Mouse (Mus musculus) small intestine, adult 2 months (tissue): ENCODE results near the gene Tcf12. TPM values are rescaled to one million over a fixed set of nuclear protein-coding genes. Genes with fewer than 3 reads are reported as not detected.

ENCODE experiments used
- H3K27ac ChIP-seq: fragments of 200-500 bp; 2 replicates; pipeline ENCODE4 v1.5.1; 2012; ENCODE audit warnings: low read depth, low read length, control low read depth, inconsistent platforms; ENCODE audit not compliant: insufficient read depth
- H3K27me3 ChIP-seq: fragments of 200-500 bp; 2 replicates; pipeline ENCODE4 v1.6.1; 2012; ENCODE audit warnings: mild to moderate bottlenecking, moderate library complexity, low read length, inconsistent platforms; ENCODE audit not compliant: control insufficient read depth, insufficient read depth
- H3K36me3 ChIP-seq: fragments of 200-500 bp; 2 replicates; pipeline ENCODE4 v1.6.1; 2012; ENCODE audit warnings: mild to moderate bottlenecking, low read length, control low read depth, inconsistent platforms; ENCODE audit not compliant: control insufficient read depth, insufficient read depth
- H3K4me1 ChIP-seq: fragments of 200-500 bp; 2 replicates; pipeline ENCODE4 v1.6.1; 2012; ENCODE audit warnings: low read length, inconsistent platforms, mixed read lengths; ENCODE audit not compliant: control insufficient read depth, insufficient read depth, insufficient read length
- H3K4me3 ChIP-seq: fragments of 200-500 bp; 2 replicates; pipeline ENCODE4 v1.5.1; 2012; ENCODE audit warnings: low read depth, mild to moderate bottlenecking, control low read depth, inconsistent platforms, low read length, moderate library complexity
- CTCF ChIP-seq: fragments of 200-500 bp; IDR thresholded peaks from 2 replicates; pipeline ENCODE4 v1.5.1; 2012; ENCODE audit warnings: low read depth, mild to moderate bottlenecking, control low read depth, inconsistent platforms, low read length, moderate library complexity, mixed read lengths; ENCODE audit not compliant: insufficient replicate concordance, insufficient read length; ENCODE audit errors: extremely low read depth
- POLR2A ChIP-seq: fragments of 200-500 bp; IDR thresholded peaks from 2 replicates; pipeline ENCODE4 v1.6.1; 2012; ENCODE audit warnings: low read depth, mild to moderate bottlenecking, control low read depth, inconsistent platforms, low read length, moderate library complexity
- WGBS: fragments of 180-500 bp; shearing (Covaris S2); methylation state at CpG from one replicate; pipeline ENCODE4 v1.1.7; 2018; 5-methylcytosine and 5-hydroxymethylcytosine counted together
- polyA plus RNA-seq: library from polyadenylated mRNA; depleted of rRNA; stranded (reverse); fragments of >200 nt; gene quantifications from 2 replicates; pipeline ENCODE4 v1.2.3, GENCODE M21; 2012

Gene Tcf12
- polyA plus RNA-seq, 1 experiment = 30.2 TPM

DNA sequence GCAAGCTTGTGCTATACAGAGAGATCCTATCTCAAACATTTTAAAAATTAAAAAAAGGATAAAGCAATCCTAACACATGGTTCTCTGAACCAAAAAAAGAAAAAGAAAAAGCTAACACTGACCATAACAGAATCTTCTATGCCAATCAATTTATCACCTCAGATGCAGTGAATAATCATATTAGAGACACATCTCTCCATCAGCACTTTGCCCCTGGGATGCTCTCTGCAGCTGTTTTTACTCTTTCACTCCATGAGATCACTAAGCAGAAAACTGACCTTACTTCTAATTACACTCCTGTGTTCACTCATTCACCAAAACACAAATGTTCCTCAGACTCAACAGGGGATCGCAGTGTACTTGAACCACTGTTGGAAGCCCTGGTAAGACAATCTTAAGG is 128.8 kb downstream of the Tcf12 start:
- Histone ChIP-seq H3K4me1 (peaks cover 2% of the 10 kb centered on the region; the same call in 1 of the 2 replicates), H3K27ac (no peak overlapping the region), H3K4me3 (no peak overlapping the region), H3K36me3 (no peaks in the 10 kb centered on the region), H3K27me3 (no peaks in the 10 kb centered on the region)
- 85% methylated on average over 1 of the region's 1 CpGs for WGBS
- TF ChIP-seq CTCF (no peak), POLR2A (no peak)

DNA sequence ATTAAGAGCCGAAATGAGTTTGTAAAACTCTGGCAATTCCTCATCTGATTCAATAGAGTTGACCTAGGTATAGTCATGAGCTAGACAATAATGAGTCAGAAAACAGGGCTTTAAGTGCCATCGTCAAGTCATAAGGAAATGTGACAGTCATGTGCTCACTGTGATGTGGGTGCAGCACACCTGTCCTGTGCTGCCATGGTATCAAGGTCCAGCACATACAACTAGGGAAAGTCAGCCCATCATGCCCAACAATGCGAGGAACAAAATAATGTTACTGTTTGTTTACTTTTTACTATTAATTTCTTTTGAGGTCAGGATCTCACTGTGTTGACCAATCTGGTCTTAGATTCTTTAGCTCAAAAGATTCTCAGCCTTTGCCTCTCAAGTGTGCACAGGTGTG is 130.6 kb downstream of the Tcf12 start:
- Histone ChIP-seq H3K4me3 (no peak overlapping the region), H3K27me3 (no peaks in the 10 kb centered on the region), H3K4me1 (peaks cover 2% of the 10 kb centered on the region; the same call in 1 of the 2 replicates), H3K27ac (no peak overlapping the region), H3K36me3 (no peaks in the 10 kb centered on the region)
- WGBS = 53% methylated on average over 3 of the region's 3 CpGs
- TF ChIP-seq CTCF = no peak
- no peak for TF ChIP-seq POLR2A

DNA sequence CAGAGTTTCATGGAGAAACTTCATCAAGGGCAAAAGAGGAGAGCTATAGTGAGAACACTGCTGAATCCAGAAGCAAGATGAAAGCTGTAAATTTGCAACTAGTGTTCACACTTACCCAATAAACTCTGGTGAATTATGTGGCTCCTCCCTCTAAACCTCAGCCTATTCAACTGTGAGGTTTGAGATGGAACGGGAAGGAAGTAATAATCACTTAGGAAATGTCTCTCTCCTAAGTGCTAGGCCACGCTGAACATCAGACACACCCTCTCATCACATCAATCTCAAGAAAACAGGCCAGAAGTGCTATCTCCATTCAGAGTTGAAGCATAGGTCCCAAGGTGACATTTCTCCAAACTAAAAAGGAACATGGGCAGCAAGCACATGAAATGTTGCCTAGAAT is 131.1 kb downstream of the Tcf12 start:
- Histone ChIP-seq H3K4me3 (no peak overlapping the region), H3K4me1 (peaks cover 2% of the 10 kb centered on the region; the same call in 1 of the 2 replicates), H3K36me3 (no peaks in the 10 kb centered on the region), H3K27ac (no peak overlapping the region), H3K27me3 (no peaks in the 10 kb centered on the region)
- WGBS = 29% methylated on average over 2 of the region's 2 CpGs
- TF ChIP-seq POLR2A = no peak
- TF ChIP-seq CTCF = no peak

DNA sequence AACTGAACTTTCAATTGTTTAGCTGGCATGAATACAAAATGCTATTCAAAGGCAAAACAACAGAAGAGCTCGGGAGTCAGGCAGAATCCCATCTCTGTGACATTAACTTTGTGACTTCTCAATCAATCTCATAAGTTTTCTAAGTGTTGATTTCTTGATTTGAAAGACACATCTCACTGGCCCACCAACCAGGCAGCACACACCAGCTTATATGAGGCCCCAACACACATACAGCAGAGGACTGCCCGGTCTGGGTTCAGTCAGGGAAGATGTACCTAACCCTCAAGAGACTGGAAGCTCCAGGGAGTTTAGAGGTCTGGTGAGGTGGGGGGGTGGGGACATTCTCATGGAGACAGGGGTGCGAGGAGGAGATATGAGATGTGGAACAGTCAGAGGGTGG is 132.8 kb downstream of the Tcf12 start:
- TF ChIP-seq CTCF = no peak
- TF ChIP-seq POLR2A = no peak
- Histone ChIP-seq H3K36me3 (no peaks in the 10 kb centered on the region), H3K4me3 (no peak overlapping the region), H3K27me3 (no peaks in the 10 kb centered on the region), H3K27ac (no peak overlapping the region), H3K4me1 (peaks cover 2% of the 10 kb centered on the region; the same call in 1 of the 2 replicates)
- WGBS = 82% methylated on average over 3 of the region's 3 CpGs

DNA sequence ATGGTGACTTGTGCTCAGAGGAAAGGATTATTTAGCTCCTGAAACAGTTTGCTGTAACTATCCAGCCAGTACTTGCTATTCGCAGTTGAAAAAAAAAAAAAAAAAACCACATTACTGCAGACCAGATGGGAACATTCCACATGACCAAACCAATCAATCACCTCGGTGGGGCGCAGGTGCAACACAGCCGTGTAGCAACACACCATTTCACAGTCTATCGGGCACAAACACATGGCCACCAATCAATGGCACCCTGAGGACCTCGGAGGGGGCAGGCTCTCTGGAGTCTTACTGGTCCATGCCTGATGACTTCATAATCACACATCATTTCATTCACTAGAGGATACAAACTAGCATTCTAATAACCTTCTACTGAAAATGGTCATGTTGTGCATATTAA is 135.6 kb downstream of the Tcf12 start:
- Histone ChIP-seq H3K36me3 (no peaks in the 10 kb centered on the region), H3K27me3 (no peaks in the 10 kb centered on the region), H3K4me1 (peaks cover under 1% of the 10 kb centered on the region; the same call in 1 of the 2 replicates), H3K27ac (no peak overlapping the region), H3K4me3 (no peak overlapping the region)
- TF ChIP-seq POLR2A = no peak
- no peak for TF ChIP-seq CTCF
- WGBS = 59% methylated on average over 6 of the region's 6 CpGs

DNA sequence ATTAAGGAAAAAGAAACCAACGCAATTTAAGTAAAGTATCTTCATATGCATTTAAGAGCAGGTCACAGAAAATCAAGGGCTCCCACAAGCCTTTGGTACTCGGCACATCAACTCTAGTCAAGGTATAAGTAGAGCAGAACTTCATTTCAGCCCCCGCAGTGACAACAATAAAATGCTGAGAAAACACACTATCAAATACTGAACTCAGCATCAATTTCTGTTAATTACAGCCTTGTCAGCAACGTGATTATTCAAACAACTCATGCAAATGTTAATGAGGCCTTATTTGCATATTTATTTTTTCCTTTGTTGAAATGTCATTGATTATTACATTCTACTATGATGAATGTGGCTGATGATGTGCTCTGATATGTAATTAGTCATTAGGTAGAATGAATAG is 136.5 kb downstream of the Tcf12 start:
- Histone ChIP-seq H3K36me3 (no peaks in the 10 kb centered on the region), H3K4me1 (no peaks in the 10 kb centered on the region), H3K27me3 (no peaks in the 10 kb centered on the region), H3K27ac (no peak overlapping the region), H3K4me3 (no peak overlapping the region)
- no peak for TF ChIP-seq POLR2A
- no peak for TF ChIP-seq CTCF
- 76% methylated on average over 4 of the region's 4 CpGs for WGBS

DNA sequence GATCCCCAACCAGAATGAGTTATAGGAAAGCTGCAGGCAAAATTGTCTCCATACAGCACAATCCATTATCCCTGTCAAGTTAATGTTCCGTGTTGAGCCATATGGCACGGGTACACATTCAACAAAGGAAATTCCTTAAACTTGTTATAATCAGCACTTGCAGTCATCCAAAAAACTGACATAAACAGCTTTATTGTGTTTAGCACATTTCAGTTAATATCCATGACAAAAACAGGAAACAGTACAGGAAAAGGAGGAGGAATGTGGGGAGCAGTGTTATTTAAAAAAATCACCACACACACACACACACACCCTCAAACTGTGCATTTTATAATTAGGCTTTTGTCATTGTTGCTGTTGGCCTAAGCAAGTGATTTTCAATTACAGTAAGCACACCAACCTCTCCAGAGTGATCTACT is 137.1 kb downstream of the Tcf12 start:
- 61% methylated on average over 2 of the region's 2 CpGs for WGBS
- no peaks in the 10 kb centered on the region for H3K4me1 ChIP-seq
- no peak overlapping the region for H3K27ac ChIP-seq
- TF ChIP-seq POLR2A = no peak
- TF ChIP-seq CTCF = no peak
- no peak overlapping the region for H3K4me3 ChIP-seq
- no peaks in the 10 kb centered on the region for H3K27me3 ChIP-seq
- no peaks in the 10 kb centered on the region for H3K36me3 ChIP-seq
